Mouse (Mus musculus): ENCODE data around the gene Sgcd. TPM values are rescaled to one million over a fixed set of nuclear protein-coding genes. Genes with fewer than 3 reads are reported as not detected.
"Not testable (repeated sequence)": the region's sequence is repeated elsewhere in the genome, so short reads cannot be mapped to it uniquely, and the experiment has no call there.

The Sgcd gene
- polyA plus RNA-seq, 1 experiment from 2014 or later, result 1.9 TPM

DNA sequence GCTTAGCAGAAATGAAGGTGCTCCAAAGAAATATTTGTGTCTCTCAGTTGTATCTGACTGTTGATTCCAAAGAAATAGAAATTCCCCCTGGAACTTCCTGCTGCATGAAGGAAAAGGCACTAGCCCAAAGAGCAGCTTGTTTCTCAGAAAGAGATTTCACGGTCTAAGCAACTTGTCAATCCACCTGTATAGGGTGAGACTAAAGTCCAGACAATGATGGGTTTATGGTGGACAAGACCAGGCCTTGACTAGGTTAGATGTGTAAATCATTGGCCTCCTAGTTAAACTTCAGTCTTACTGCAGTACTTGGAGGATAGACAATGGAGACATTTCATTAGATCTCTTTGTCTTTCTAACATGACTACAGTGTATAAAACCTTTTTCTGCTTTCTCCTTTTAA, 420.3 kb downstream of the Sgcd start:
- 67% methylated on average over 1 of the region's 1 CpGs for WGBS
- Histone ChIP-seq H3K36me3 (ENCODE audit: control insufficient read depth, insufficient read depth, low read length) (no peaks in the 10 kb centered on the region), H3K27ac (ENCODE audit: low read length) (no peak overlapping the region), H3K9ac (ENCODE audit: low read depth, low read length) (no peak overlapping the region), H3K4me1 (ENCODE audit: control insufficient read depth, insufficient read depth, low read length) (no peaks in the 10 kb centered on the region), H3K9me3 (ENCODE audit: control insufficient read depth, low read length) (no peaks in the 10 kb centered on the region), H3K4me2 (ENCODE audit: low read depth, low read length) (no peak overlapping the region), H3K27me3 (replicated peaks; ENCODE audit: control insufficient read depth, insufficient read depth, low read length) (no peaks in the 10 kb centered on the region), H3K4me3 (ENCODE audit: low read length) (no peak overlapping the region)
- ATAC-seq, result no peak

DNA sequence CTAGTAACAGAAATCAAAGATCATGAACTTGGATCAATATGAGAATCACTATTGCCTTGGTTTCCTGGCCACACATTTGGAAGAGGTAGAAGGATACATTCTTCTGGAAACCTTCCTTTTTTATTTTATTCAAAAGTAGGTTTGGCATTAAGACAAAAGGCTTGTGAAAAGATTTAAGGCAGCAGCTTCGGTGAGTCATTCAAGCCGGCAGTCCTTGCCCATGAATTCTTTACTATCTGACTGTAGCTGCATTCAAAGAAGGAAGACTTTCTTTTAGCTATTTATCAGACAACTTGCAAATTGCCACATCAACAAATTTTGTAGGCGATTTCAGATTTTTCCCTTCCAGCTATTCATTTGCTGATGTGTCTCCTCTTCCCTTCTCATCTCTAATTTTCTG, 422.6 kb downstream of the Sgcd start:
- 68% methylated on average over 3 of the region's 3 CpGs for WGBS
- no peak overlapping the region for H3K9ac ChIP-seq (ENCODE audit: low read depth, low read length)
- no peaks in the 10 kb centered on the region for H3K9me3 ChIP-seq (ENCODE audit: control insufficient read depth, low read length)
- no peaks in the 10 kb centered on the region for H3K4me1 ChIP-seq (ENCODE audit: control insufficient read depth, insufficient read depth, low read length)
- no peak overlapping the region for H3K4me3 ChIP-seq (ENCODE audit: low read length)
- H3K36me3 ChIP-seq (ENCODE audit: control insufficient read depth, insufficient read depth, low read length), result no peaks in the 10 kb centered on the region
- no peak for ATAC-seq
- H3K4me2 ChIP-seq (ENCODE audit: low read depth, low read length), result no peak overlapping the region
- no peaks in the 10 kb centered on the region for H3K27me3 ChIP-seq (replicated peaks; ENCODE audit: control insufficient read depth, insufficient read depth, low read length)
- H3K27ac ChIP-seq (ENCODE audit: low read length), result no peak overlapping the region

DNA sequence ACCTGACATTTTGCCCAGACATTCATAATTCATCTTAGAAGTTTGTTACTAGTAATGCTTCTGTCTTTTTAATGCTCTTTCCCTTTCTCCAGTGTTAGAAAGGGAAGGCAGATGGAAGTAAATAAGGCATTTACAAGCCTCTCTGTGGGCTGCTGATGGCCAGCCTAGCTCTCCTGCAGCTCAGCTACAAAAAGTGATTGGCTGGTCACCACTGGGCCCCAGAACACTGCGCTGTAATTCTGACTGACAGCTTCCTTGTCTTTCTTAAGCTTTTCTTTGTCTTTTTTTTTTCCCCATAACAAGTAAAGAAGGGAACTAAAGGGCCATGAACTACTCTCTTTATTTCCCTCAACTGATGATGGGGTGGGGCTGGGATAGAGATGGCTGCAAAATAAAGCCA, 463.9 kb downstream of the Sgcd start:
- no peaks in the 10 kb centered on the region for H3K4me1 ChIP-seq (ENCODE audit: control insufficient read depth, insufficient read depth, low read length)
- H3K36me3 ChIP-seq (ENCODE audit: control insufficient read depth, insufficient read depth, low read length), result no peaks in the 10 kb centered on the region
- H3K4me2 ChIP-seq (ENCODE audit: low read depth, low read length), result no peak overlapping the region
- no peaks in the 10 kb centered on the region for H3K27me3 ChIP-seq (replicated peaks; ENCODE audit: control insufficient read depth, insufficient read depth, low read length)
- H3K9ac ChIP-seq (ENCODE audit: low read depth, low read length), result no peak overlapping the region
- H3K4me3 ChIP-seq (ENCODE audit: low read length), result no peak overlapping the region
- H3K9me3 ChIP-seq (ENCODE audit: control insufficient read depth, low read length), result no peaks in the 10 kb centered on the region
- no peak for ATAC-seq
- 56% methylated on average over 1 of the region's 1 CpGs for WGBS
- H3K27ac ChIP-seq (ENCODE audit: low read length), result no peak overlapping the region

DNA sequence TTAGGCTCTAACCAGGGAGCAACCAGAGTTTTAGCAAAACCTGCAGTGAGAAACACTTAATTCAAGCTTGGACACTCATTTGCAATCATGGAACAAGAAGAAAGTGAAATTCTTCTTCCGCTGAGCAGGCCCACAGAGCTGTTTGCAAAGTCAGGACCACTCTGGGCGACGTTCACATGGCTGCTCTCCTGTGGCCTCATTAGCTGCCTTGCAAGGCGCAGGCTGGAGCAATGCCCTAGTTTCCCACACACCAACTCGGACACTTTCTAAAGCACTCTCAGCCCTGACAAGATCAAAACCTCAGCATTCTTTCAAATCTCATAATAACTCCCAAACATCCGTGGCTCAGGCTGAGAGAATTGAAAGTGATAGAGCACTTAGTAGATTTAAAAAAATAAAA, 480.7 kb downstream of the Sgcd start:
- no peak overlapping the region for H3K27ac ChIP-seq (ENCODE audit: low read length)
- no peaks in the 10 kb centered on the region for H3K9me3 ChIP-seq (ENCODE audit: control insufficient read depth, low read length)
- 76% methylated on average over 6 of the region's 6 CpGs for WGBS
- H3K4me3 ChIP-seq (ENCODE audit: low read length), result no peak overlapping the region
- no peaks in the 10 kb centered on the region for H3K36me3 ChIP-seq (ENCODE audit: control insufficient read depth, insufficient read depth, low read length)
- no peaks in the 10 kb centered on the region for H3K27me3 ChIP-seq (replicated peaks; ENCODE audit: control insufficient read depth, insufficient read depth, low read length)
- ATAC-seq, result no peak
- H3K4me1 ChIP-seq (ENCODE audit: control insufficient read depth, insufficient read depth, low read length), result no peaks in the 10 kb centered on the region
- H3K4me2 ChIP-seq (ENCODE audit: low read depth, low read length), result no peak overlapping the region
- no peak overlapping the region for H3K9ac ChIP-seq (ENCODE audit: low read depth, low read length)

DNA sequence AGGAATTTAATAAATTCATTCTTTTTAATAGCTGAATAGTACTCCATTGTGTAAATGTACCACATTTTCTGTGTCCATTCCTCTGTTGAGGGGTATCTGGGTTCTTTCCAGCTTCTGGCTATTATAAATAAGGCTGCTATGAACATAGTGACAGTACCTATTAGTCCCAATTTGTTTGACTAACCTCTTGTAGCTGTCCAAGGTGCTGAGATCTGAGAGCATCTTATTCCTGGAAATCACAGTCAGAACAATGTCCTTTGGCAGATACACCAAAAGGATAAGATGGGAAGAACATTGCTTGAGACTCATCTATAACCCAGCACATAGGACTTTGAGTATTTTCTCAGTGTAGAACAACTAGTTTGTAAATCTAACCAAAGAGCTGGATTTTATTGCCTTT, 485.5 kb downstream of the Sgcd start:
- not testable (repeated sequence) for H3K4me1 ChIP-seq (ENCODE audit: control insufficient read depth, insufficient read depth, low read length); ATAC-seq; H3K27me3 ChIP-seq (replicated peaks; ENCODE audit: control insufficient read depth, insufficient read depth, low read length); H3K9me3 ChIP-seq (ENCODE audit: control insufficient read depth, low read length); H3K4me3 ChIP-seq (ENCODE audit: low read length); H3K9ac ChIP-seq (ENCODE audit: low read depth, low read length); H3K36me3 ChIP-seq (ENCODE audit: control insufficient read depth, insufficient read depth, low read length); H3K27ac ChIP-seq (ENCODE audit: low read length); H3K4me2 ChIP-seq (ENCODE audit: low read depth, low read length)

DNA sequence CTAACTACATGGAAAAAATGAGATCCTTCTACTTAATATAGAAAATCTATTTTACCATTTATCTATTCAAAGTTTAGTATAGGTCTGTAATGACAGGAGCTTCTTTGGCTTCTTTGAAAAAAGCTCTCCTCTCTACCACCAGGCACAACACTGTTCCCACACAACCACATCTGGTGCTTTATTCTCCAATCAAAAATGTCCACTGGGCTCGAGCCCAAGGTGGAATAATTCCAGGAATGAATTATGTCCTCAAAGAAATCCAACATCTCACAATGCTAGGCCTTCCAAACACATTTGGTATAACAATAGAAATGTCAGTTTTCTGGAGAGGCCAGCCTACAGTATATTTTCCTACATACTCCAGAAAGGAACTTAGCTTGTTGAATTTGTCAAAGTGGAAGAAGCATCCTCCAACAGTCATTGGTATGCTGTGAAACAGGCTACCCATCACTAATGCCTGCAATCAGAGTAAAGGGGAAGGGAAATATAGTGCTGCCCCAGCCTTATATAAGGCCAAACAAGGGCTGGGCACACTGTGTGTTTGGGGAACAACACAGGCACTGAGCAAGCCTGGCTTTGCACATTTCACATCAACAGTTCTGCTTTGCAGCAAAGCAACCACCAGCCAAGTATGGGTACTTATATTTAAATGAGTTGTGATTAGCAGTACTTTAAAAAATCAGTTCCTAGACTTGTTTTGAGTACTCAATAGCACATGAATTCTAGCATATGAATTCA, 515.1 kb downstream of the Sgcd start:
- 51% methylated on average over 1 of the region's 1 CpGs for WGBS

DNA sequence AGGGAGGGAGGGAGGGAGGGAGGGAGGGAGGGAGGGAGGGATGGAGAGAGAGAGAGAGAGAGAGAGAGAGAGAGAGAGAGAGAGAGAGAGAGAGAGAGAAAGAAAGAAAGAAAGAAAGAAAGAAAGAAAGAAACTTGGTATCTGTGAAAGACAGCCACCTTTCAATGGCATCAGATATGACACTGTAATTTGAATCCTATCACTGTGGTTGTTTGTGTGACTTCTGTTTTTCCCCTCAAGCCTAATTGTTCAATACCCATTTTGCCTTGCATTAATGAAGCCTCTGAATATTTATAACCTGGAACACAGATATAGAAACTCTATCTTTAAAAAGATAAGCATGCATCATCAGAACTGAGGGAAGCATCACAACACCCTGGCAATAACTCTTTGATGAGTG, 528.1 kb downstream of the Sgcd start:
- H3K4me1 ChIP-seq (ENCODE audit: control insufficient read depth, insufficient read depth, low read length); H3K4me3 ChIP-seq (ENCODE audit: low read length); H3K27ac ChIP-seq (ENCODE audit: low read length); H3K36me3 ChIP-seq (ENCODE audit: control insufficient read depth, insufficient read depth, low read length); H3K9me3 ChIP-seq (ENCODE audit: control insufficient read depth, low read length); H3K27me3 ChIP-seq (replicated peaks; ENCODE audit: control insufficient read depth, insufficient read depth, low read length); H3K9ac ChIP-seq (ENCODE audit: low read depth, low read length); H3K4me2 ChIP-seq (ENCODE audit: low read depth, low read length); ATAC-seq: not testable (repeated sequence)

More for the DNA sequence above, 515.1 kb downstream of the Sgcd start:
- H3K27me3 ChIP-seq (replicated peaks; ENCODE audit: control insufficient read depth, insufficient read depth, low read length), result no peaks in the 10 kb centered on the region
- H3K36me3 ChIP-seq (ENCODE audit: control insufficient read depth, insufficient read depth, low read length), result no peaks in the 10 kb centered on the region
- H3K9ac ChIP-seq (ENCODE audit: low read depth, low read length), result no peak overlapping the region
- no peak overlapping the region for H3K27ac ChIP-seq (ENCODE audit: low read length)
- ATAC-seq, result no peak
- H3K4me3 ChIP-seq (ENCODE audit: low read length), result no peak overlapping the region
- H3K9me3 ChIP-seq (ENCODE audit: control insufficient read depth, low read length), result no peaks in the 10 kb centered on the region
- H3K4me1 ChIP-seq (ENCODE audit: control insufficient read depth, insufficient read depth, low read length), result no peaks in the 10 kb centered on the region
- no peak overlapping the region for H3K4me2 ChIP-seq (ENCODE audit: low read depth, low read length)

DNA sequence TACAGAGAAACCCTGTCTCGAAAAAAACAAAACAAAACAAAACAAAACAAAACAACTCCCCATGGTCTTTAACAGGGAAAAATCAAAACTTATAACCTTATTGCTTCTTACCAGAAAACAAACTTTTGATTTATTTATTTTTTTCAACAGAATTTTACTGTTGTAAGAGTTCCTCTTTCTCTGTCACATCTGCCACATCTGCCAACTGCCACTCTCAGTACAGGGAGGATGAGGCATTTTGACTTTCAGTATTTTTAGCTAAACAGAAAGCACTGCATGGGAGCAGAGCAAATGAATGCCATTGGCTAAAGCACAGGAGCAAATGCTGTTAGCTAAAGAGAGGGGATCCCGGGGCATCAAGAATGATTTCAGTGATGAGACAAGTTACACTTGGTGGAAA, 528.6 kb downstream of the Sgcd start:
- H3K27me3 ChIP-seq (replicated peaks; ENCODE audit: control insufficient read depth, insufficient read depth, low read length), result no peaks in the 10 kb centered on the region
- no peaks in the 10 kb centered on the region for H3K36me3 ChIP-seq (ENCODE audit: control insufficient read depth, insufficient read depth, low read length)
- no peak overlapping the region for H3K9ac ChIP-seq (ENCODE audit: low read depth, low read length)
- WGBS, result 76% methylated on average over 2 of the region's 2 CpGs
- H3K9me3 ChIP-seq (ENCODE audit: control insufficient read depth, low read length), result no peaks in the 10 kb centered on the region
- H3K4me1 ChIP-seq (ENCODE audit: control insufficient read depth, insufficient read depth, low read length), result no peaks in the 10 kb centered on the region
- H3K27ac ChIP-seq (ENCODE audit: low read length), result no peak overlapping the region
- H3K4me3 ChIP-seq (ENCODE audit: low read length), result no peak overlapping the region
- no peak for ATAC-seq
- no peak overlapping the region for H3K4me2 ChIP-seq (ENCODE audit: low read depth, low read length)

DNA sequence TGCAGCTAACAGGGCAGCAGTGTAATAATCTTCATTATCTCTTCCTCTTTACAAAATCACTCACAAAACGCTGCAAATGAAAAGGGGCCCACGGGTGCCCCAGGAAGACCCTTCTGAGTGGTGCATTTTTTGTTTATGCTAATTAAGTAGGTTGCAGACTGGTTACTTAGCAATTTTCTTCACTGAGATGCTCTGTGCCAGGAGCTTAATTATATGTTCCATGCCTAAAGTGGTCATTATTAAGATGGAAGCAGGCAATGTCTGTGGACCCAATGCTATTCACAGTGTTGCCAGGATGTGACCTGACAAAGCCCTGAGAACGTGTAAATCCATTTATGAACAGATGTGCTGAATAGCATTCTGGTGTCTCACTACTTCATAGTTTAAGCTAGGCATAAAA, 529.6 kb downstream of the Sgcd start:
- 60% methylated on average over 3 of the region's 3 CpGs for WGBS
- Histone ChIP-seq H3K4me1 (ENCODE audit: control insufficient read depth, insufficient read depth, low read length) (no peaks in the 10 kb centered on the region), H3K36me3 (ENCODE audit: control insufficient read depth, insufficient read depth, low read length) (no peaks in the 10 kb centered on the region), H3K4me2 (ENCODE audit: low read depth, low read length) (no peak overlapping the region), H3K4me3 (ENCODE audit: low read length) (no peak overlapping the region), H3K9me3 (ENCODE audit: control insufficient read depth, low read length) (no peaks in the 10 kb centered on the region), H3K9ac (ENCODE audit: low read depth, low read length) (no peak overlapping the region), H3K27ac (ENCODE audit: low read length) (no peak overlapping the region), H3K27me3 (replicated peaks; ENCODE audit: control insufficient read depth, insufficient read depth, low read length) (no peaks in the 10 kb centered on the region)
- ATAC-seq, result no peak

DNA sequence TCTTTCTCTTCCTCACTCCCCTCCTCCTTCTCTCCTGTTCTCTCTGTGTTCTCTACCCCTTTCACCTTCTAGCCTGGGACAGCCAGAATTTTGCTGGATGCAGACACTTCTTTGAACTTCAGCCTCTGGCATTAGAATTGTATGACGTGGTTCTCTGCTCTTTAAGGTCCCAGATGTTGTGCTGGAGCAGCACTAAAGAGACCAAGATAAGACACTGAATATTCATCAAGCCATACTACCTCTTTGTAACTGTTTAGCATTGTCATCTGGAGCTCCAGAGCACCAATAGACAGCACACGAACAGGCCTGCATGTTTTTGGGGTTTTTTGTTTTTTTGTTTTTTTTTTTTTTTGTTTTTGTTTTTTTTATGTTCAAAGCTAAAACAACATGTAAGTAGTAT, 541.0 kb downstream of the Sgcd start:
- WGBS, result 59% methylated on average over 2 of the region's 2 CpGs
- no peak for ATAC-seq
- Histone ChIP-seq H3K27ac (ENCODE audit: low read length) (no peak overlapping the region), H3K36me3 (ENCODE audit: control insufficient read depth, insufficient read depth, low read length) (no peaks in the 10 kb centered on the region), H3K4me3 (ENCODE audit: low read length) (no peak overlapping the region), H3K4me1 (ENCODE audit: control insufficient read depth, insufficient read depth, low read length) (no peaks in the 10 kb centered on the region), H3K9ac (ENCODE audit: low read depth, low read length) (no peak overlapping the region), H3K9me3 (ENCODE audit: control insufficient read depth, low read length) (no peaks in the 10 kb centered on the region), H3K4me2 (ENCODE audit: low read depth, low read length) (no peak overlapping the region), H3K27me3 (replicated peaks; ENCODE audit: control insufficient read depth, insufficient read depth, low read length) (no peaks in the 10 kb centered on the region)

Measured in intestine, embryonic 16.5 days (tissue).